Mouse (Mus musculus): ENCODE measurements around the gene Pde4b. TPM values are rescaled to one million over a fixed set of nuclear protein-coding genes. Genes with fewer than 3 reads are reported as not detected.

Pde4b gene
- total RNA-seq, 2 experiments from 2014 or later, result 43.7 to 57.0 TPM

DNA sequence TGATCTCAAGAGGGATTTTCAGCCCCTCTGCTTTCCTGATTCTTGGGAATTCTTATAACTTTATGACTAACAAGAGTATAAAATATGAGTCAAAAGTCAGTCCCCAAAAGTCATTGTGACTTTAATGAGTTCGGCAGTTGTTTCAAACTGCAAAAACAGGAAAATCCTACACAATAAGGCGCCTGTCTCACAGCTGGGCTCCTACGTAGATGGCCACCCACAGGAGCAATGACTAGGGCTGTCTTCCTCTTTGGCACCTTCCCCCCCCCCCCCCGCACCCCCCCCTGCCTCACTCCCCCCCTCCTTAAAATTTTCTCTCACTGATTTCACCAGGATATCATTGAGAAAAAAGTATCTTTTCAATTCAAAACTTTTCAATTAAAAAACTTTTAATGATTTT is 498.2 kb downstream of the Pde4b start:
- intact Hi-C loops (cut with DNase I), result no loop called here
- peak in 1 of 2 experiments; percentile 28 for DNase-seq

DNA sequence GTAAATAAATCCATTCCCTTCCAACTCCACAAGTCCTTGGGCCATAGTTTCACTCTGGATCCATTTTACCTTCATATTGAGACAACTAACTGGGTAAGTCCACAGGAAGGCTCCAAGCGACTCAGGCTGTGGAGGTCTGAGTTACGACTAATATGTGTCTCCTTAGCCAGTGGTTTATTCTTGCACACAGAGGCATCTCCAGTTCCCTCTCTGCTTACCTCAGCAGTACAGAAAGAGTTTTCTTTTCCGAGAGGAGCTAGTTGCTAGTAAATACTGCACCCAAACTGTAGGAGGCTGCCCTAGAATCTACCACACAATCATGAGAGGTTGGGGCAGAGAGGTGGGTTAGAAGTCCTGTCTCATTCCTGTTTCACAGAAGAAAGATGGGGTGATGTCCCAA is 499.4 kb downstream of the Pde4b start:
- no peak for DNase-seq
- intact Hi-C loops (cut with DNase I), result no loop called here

DNA sequence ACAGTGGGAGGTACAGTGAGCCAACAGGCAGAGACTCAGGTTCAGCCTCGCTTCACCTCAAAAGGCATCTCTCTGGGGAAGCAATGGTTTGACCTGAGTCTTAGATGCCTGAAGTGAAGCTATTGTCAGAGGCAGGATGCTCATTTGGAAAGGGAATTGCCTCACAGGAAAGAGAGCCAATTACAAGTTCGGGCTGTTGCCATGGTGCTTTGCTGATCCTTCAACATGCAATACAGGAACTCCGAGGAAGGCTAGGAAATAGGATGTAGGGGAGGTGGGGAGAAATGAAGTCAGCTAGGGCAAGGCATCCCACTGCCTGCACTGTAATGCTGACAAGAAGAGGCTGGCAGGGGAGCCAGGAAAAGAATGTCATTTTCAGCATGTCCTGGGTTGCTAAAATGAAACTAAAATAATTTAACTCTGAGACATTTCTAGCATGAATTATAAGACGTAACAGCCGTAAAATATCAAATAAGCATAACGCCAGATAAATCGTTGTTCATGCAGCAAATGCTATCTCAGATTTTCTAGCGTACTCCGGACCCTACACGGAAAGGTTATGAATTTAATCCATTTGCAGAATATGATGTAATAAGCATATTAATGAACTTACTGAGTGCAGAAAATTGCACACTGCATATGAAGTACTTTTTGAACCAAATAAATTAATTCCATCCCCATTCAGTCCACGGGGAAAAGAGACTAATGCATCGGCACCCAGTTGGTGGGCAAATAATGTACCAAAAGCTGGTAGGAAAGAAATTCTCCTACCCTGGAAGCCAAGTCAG is 501.5 kb downstream of the Pde4b start:
- intact Hi-C loops (cut with DNase I), result loop anchor here (2.0 kb wide), 1 partner anchor 16 kb away; no protein-coding TSS in a partner anchor
- DNase-seq, result peak; percentile 76 to 77

DNA sequence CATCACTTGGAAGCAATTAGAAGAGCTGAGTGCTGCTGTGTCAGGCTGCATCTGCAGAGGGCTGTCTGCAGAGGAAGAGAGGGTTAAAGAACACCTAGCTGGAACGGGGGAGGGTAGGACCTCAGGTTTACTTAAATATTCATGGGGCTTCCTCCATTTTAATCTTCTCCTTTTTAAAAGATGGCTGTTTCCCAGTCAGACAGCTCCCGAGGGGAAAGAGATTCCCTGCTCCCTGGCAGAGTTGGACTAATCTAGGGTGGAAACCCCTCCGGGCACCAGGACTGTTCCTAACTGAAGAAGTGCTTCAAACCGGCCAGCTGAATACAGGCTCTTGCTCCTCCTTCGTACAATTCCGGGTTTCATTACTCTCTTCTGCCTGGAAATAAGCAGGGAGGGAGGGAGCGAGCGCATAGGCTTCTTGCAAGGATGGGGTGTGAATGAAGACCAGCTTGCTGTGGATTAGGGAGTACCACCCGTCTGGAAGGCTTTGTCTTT is 502.2 kb downstream of the Pde4b start:
- DNase-seq, result peak in 1 of 2 experiments; percentile 47
- intact Hi-C loops (cut with DNase I), result loop anchor here (2.0 kb wide), 1 partner anchor 17 kb away; no protein-coding TSS in a partner anchor

DNA sequence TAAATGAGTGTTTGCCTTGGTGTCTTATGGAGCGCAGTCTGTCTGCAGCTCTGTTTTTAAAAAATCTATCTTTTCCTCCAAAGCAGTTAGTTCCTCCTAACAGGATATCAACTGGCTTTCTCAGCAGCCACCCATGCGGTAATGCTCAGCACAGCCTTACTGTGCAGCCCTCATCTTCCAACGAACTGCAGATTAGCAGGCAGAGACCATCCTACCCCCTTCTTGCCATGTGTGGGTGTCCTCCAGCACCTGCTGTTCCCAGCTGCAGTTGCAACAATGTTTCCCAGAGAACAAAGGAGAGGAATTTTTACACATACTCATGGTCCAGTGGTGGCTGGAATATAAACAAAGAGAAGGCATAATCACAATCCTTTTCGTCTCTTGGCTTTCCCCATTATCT is 504.5 kb downstream of the Pde4b start:
- no peak for DNase-seq

DNA sequence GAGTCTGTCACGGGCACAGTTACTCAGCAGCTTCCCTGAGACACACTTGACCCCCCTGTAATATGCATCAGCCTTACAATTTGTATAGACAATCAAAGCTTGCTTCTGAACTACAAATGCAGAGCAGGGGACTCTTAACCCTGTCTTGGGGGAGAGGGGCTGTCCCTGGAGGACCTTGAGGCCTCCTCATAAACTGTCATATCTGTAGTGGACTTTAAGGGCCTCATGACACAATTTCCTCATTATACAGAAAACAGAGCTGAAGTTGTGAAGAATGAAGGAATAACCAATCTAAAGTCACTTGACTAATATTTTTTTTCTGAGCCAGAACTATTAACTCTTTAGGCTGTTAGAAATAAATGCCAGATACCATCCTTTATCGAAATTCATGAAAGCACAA is 505.2 kb downstream of the Pde4b start:
- DNase-seq, result no peak
- intact Hi-C loops (cut with DNase I), result no loop called here

More for the DNA sequence above, 504.5 kb downstream of the Pde4b start:
- intact Hi-C loops (cut with DNase I), result no loop called here

DNA sequence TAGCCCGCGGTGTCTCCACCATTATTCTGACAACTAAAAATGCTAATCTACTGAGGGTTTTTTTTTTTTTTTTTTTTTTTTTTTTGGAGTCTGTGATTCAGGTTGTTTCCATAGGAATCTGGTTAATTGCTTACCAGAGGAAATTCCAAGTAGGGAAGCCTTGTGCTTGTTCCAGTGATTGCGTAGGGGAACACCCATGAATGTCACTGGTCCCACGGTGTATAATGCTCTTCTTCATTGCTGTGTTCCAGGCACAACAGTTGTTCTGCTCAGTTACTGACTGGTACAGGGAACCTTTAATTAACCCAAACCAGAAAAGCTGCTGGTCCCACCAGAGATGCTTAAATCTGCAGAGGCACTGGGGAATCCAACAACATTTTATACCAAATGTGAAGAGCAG is 506.3 kb downstream of the Pde4b start:
- intact Hi-C loops (cut with DNase I), result no loop called here
- peak in 1 of 2 experiments; percentile 9 for DNase-seq

DNA sequence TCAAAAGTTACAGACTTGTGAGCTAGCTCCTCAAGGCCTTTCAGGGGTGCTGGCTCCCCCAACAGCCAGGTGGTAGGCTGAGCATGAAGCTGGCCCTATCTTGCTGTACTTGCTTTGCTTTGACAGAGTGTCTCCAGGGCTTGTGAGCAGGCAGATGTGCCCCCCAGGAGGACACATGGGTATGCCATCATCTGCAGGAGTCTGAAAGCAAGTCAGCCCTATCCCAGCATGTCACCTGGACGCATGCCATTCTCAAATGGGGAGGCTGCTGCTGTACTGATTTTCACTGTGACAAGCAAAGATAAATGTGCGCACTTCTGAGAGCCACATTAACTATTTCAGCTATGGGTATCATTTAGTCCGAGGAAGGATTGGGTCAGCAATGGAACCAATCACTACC is 507.2 kb downstream of the Pde4b start:
- intact Hi-C loops (cut with DNase I), result no loop called here
- no peak for DNase-seq

DNA sequence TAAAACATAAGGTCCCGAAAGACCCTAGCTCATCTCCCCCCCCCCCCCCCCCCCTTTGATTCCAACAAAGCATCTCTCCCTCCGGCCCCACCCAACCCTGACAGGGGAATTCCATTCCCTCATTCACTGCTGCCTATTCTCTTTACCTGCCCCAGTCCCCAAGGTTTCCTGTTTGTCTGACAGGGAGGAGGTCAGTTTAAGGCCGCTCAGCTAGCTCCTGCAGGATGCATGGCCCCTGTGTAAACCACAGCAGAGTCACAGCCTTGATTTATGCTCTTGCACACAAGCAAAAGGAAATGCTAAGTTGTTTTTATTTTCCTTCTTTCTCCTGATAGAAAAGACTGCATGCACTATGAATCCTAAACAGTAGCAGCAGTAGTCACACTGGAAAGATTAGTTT is 516.6 kb downstream of the Pde4b start:
- intact Hi-C loops (cut with DNase I), result no loop called here
- no peak for DNase-seq

DNA sequence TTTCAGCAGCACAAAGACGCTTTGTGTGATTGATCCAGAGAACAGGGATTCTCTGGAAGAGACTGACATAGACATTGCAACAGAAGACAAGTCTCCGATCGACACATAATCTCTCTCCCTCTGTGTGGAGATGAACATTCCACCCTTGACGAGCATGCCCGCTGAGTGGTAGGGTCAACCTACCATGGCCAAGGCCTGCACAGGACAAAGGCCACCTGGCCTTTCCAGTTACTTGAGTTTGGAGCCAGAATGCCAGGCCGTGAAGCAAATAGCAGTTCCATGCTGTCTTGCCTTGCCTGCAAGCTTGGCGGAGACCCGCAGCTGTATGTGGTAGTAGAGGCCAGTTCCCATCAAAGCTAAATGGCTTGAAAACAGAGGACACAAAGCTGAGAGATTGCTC is 517.9 kb downstream of the Pde4b start:
- no peak for DNase-seq
- intact Hi-C loops (cut with DNase I), result no loop called here

DNA sequence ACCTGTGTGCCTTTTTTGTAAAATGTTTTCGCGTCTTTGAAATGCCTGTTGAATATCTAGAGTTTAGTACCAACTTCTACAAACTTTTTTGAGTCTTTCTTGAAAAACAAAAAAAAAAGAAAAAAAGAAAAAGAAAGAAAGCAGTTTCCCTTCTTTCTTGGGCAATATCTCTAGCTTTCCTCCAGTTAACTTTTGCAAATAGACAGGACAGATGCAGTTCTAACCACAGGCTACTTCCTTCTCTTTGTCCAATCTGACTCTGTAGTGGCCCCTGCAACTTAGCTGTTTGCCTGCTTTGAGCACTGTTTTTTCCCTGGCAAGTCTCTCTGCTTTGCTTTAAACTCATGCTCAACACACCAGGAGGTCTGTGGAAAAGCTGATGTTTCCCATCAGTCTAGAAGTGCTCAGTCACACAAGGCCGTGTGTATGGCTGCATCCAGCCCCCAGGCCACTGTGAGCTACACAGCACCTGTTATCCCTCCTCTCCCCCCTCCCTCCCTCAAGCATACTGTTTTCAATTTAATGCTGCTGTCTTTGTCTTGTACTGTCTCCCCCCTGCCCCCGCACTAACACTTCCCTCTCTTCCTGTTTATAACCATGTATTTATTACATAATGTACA is 518.5 kb downstream of the Pde4b start:
- DNase-seq, result no peak
- intact Hi-C loops (cut with DNase I), result no loop called here

DNA sequence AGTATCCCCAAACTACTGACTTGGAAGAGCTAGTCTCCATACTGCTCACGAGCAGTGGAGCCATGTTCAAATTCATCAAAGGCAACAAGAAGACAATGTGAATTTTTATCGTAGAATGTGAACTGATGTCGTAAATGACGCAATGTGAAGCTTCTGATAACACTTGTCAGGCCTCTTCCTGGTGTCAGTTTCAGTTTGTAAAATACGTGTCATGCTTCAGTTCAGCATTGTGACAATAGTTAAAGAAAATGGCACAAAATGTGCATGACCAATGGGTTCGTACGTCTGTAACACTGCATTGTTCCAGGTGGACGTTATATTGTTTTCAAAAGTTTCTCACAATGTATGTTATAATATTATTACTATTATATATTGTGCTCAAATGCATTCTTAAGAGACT is 519.5 kb downstream of the Pde4b start:
- DNase-seq, result no peak
- intact Hi-C loops (cut with DNase I), result no loop called here

DNA sequence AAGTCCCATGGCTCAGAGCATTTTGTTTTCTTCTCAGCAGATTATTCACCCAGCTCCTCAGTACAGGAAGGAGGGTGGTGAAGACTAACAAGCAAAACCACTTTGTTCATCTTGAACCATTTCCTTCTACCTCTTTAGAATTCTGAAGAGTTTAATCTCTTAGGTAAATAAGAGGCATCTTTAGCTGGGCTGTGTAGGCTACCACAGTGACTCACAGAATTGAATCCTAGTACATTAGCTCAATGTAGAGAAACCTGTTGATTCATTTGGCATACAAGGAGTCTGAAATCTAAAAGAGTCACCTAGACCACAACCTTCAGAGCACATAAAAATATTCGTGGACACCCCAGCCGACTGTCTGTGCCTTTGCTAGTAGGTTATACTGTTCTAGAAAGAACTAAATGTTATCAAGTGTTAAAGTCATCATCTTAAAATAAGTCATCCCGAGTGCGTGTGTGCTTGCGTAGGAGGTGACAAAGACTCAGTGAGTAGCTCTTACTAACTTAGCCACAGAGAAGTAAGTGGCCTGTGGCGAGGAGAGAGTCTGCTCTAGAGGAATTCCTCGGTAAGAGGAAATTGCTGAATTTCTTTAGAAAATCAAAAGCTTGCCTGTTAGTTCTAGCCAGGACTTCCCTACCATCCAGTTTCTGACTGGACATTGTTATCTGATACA is 520.5 kb downstream of the Pde4b start:
- intact Hi-C loops (cut with DNase I), result no loop called here

DNA sequence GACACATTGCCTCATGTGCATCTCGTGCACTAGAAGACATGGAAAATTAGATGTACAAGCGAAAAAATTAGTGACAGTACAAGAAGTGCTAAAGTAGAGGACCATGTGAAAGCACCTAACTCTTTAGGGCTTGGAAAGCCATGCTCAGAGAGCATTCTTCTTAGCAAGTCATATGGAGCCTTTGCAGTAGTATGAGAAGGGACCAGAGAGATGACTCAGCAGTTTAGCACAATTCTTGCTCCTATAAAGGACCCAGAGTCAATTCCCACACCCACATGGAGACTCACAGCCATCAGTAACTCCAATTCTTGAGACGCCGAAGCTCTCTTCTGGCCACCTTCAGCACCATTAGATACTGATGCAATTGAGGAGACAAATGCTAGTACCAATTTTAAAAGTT is 525.3 kb downstream of the Pde4b start:
- intact Hi-C loops (cut with DNase I), result no loop called here
- no peak for DNase-seq

More for the DNA sequence above, 520.5 kb downstream of the Pde4b start:
- DNase-seq, result no peak

DNA sequence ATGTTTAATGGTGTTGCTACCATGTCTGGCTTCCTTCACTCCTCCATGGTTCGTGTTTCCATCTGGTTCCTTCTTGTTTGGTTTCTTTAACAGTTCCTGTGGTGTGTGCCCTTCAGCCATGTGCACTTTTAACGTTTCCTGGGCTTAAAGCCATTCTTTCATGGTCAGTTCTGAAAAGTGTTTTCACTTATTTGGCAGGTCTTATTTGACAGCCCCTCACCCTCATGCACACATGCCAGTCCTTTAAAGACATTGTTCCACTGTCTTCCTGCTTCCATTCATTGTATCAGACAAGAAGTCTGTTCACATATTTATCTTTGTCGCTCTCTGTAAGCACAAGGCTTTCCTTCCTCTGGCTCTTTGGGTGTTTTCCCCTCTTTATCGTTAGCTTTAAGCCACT is 530.4 kb downstream of the Pde4b start:
- DNase-seq, result no peak

DNA sequence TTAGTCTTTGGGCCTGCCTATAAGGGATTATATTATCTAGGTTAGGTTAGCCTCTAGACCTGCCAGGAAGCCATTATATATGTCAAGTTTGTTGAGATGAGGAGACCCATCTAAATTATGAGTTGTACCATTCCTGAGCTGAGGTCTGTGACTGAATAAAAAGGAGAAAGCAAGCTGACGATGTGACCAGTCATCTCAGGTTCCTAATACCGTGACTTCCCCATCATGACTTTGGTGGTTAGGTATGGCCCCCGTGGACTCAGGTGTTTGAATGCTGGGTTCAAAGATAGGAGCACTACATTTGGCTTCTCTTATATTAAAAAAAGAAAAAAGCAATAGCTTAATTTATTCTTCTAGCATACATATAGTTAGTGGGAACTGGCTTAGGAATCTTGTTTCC is 531.3 kb downstream of the Pde4b start:
- intact Hi-C loops (cut with DNase I), result no loop called here
- no peak for DNase-seq

More for the DNA sequence above, 530.4 kb downstream of the Pde4b start:
- intact Hi-C loops (cut with DNase I), result no loop called here

DNA sequence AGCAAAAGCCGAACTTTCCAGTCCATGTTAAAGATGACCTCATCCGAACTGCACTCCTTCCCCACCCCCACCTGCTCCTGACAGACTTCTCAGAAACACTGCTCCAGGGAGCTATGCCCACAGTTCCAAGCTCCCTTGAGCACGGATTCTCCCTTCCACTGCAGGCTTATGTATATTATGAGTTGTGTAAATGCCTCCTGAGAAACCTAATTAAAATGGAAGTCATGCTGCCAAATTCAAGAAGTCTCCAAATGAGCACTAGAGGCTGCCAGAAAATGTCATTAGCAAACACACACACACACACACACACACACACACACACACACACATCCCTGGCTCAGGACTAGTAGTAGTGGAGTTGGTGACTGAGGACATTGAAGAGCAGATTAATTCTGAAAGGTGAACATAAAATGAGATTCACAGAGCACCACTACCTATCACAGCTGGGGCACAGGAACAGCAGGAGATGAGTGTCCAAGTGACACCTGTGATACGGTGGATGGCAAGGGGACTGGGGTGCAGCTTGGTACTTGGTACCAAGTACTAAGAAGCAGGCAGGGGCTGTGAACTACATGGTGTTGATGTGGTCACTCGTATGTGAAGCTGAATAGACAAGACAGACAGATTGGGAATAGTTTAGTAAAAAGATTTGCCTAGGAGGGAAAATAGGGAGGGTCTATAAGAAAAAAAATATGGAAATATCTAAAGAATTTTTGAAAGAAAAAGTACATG is 533.0 kb downstream of the Pde4b start:
- intact Hi-C loops (cut with DNase I), result no loop called here

DNA sequence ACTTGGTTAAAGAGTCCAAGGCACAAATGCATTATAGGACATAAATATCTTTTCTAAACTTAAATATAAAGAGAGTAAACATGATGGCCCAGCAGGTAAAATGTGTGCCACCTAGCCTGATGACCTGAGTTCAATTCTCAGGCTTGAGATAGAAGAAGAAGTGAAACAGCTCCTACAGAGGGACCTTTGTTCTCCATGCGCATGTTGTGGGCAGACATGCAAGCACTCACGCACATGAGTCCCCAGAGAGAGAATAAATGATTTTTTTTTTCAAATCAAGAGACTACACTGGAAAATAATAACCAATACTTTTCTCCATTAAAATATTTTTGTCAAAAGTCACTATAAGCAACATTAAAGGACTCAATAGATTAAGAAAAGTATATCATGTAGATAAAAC is 533.8 kb downstream of the Pde4b start:
- intact Hi-C loops (cut with DNase I), result no loop called here
- DNase-seq, result no peak

More for the DNA sequence above, 533.0 kb downstream of the Pde4b start:
- DNase-seq, result no peak

DNA sequence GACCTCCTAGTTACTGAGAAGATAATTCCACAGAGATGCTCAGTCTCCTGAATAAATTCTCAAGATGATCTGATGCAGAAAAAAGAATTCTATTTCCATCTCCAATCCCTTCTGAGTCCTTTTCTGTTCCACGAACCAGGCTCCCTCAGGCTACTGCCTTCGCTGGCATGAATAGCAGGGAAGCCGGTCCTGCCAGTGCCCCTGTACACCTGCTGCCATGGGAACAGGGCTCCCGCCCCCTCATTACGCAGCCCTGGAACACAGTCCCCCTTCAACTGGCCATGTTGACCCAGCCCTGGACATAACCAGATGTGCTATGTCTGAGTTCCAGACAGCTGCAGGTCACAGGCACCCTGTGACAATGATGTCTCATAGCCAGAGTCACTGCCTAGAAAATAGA is 535.6 kb downstream of the Pde4b start:
- DNase-seq, result no peak

DNA sequence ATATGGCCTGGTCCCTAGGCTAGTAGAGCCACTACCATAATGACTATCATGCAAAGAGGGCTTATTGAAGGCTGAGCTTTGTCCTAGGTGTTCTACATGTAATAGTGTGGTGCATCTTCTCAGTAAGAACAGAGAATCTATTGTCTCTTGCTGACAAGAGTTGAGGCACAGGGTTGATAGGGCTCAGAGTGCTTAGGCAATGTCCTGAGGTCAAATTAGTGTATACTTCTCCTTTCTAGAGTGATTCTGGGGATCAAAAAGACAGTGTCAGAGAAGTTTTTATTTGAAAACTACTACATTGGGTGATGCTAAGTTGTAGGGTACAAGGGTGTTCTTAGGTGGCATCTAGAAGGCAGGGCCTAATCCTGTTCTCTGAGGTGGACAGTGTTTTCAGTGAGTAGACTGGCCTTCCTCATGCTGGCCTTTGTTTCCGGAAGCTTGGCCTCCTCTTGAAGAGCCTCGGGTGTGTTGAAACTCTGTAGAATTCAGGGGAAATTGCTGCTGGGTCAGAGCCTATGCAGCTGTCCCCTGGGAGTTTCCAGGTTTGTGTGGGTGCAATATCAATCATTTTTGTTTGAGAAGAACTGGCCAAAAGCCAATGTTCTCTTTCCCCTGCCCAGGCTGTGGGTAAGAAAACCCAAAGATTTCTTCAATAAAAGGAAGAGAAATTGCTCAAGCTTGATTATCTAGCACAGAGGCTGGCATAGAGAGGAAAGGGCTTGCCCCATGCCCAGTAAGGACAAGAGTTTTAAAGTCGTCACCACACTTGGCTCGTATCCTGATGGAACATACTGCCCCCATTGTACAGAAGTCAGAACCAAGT is 536.7 kb downstream of the Pde4b start:
- DNase-seq, result no peak
- intact Hi-C loops (cut with DNase I), result no loop called here

More for the DNA sequence above, 535.6 kb downstream of the Pde4b start:
- intact Hi-C loops (cut with DNase I), result no loop called here
